Mouse (Mus musculus) midbrain, embryonic 15.5 days (tissue): ENCODE measurements at regions not wholly inside any gene's neighbourhood (a gene's known extent, or its start where the extent isn't known, plus 50 kb on each side); places are given as distances from the start of the nearest gene placed in this dataset.

Experiments used
- ATAC-seq: fragments of 200-750 bp; cut with Nextera tagmentation; replicated peaks from 2 replicates; pipeline ENCODE4 v1.8.0; 2017; ENCODE audit warnings: moderate TSS enrichment
- H3K27ac ChIP-seq: fragments of 300-500 bp; sonication (generic); 2 replicates; pipeline ENCODE4 v1.5.1; 2015; ENCODE audit warnings: mild to moderate bottlenecking, inconsistent platforms
- H3K27me3 ChIP-seq: fragments of 300-500 bp; sonication (generic); replicated peaks from 2 replicates; pipeline ENCODE4 v1.6.1; 2015; ENCODE audit warnings: inconsistent platforms
- H3K36me3 ChIP-seq: fragments of 300-500 bp; sonication (generic); replicated peaks from 2 replicates; pipeline ENCODE4 v1.6.1; 2015; ENCODE audit warnings: inconsistent platforms
- H3K4me1 ChIP-seq: fragments of 300-500 bp; sonication (generic); 2 replicates; pipeline ENCODE4 v1.6.1; 2015; ENCODE audit warnings: inconsistent platforms
- H3K4me2 ChIP-seq: fragments of 300-500 bp; sonication (generic); 2 replicates; pipeline ENCODE4 v1.6.1; 2015; ENCODE audit warnings: inconsistent platforms, mild to moderate bottlenecking, moderate library complexity
- H3K4me3 ChIP-seq: fragments of 300-500 bp; sonication (generic); 2 replicates; pipeline ENCODE4 v1.5.1; 2015; ENCODE audit warnings: mild to moderate bottlenecking, inconsistent platforms
- H3K9ac ChIP-seq: fragments of 300-500 bp; sonication (generic); 2 replicates; pipeline ENCODE4 v1.6.1; 2015; ENCODE audit warnings: mild to moderate bottlenecking, inconsistent platforms
- H3K9me3 ChIP-seq: fragments of 300-500 bp; sonication (generic); 2 replicates; pipeline ENCODE4 v1.6.1; 2016; ENCODE audit warnings: inconsistent platforms
- WGBS: fragments of 180-500 bp; shearing (Covaris S2); methylation state at CpG from one replicate; pipeline ENCODE4 v1.1.7; 2015; ENCODE audit warnings: mixed read lengths; 5-methylcytosine and 5-hydroxymethylcytosine counted together

DNA sequence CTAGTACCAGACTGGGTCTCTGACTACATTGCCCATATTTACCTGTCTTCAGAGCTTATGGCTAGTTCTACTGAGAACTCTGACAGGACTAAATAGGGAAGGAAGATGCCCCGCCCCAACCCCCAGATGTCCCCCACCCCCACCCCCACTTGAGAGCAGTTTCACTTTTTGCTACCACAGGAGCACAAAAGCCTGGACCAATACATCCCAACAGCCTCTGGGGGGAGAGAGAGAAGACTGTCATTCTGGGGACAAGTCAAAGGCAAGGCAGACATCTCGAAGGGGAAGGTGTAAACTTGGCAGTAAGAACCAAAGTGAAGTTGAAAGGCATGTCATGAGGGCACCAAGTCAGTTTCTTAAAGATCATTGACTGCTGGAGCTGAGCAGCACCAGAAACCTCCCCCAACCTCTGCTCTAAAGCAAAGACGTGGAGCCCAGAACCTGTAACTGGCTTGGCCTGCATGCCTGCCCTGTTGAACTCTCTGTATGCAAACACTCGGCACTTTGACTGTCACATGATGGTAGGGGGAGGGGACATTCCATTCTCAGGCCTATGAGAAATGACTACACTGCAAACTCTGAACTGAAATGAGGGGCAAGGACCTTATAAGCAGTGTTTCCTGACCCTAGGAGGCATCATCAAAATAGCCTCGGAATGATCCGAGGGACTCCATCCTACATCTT lies 123.3 kb downstream of the Psat1 start:
- Histone ChIP-seq H3K9me3 (no peaks in the 10 kb centered on the region), H3K4me1 (no peaks in the 10 kb centered on the region), H3K4me3 (no peak overlapping the region), H3K27me3 (no peaks in the 10 kb centered on the region), H3K36me3 (no peaks in the 10 kb centered on the region), H3K27ac (no peak overlapping the region), H3K4me2 (no peak overlapping the region), H3K9ac (no peak overlapping the region)
- WGBS = 89% methylated on average over 6 of the region's 6 CpGs
- ATAC-seq = no peak

DNA sequence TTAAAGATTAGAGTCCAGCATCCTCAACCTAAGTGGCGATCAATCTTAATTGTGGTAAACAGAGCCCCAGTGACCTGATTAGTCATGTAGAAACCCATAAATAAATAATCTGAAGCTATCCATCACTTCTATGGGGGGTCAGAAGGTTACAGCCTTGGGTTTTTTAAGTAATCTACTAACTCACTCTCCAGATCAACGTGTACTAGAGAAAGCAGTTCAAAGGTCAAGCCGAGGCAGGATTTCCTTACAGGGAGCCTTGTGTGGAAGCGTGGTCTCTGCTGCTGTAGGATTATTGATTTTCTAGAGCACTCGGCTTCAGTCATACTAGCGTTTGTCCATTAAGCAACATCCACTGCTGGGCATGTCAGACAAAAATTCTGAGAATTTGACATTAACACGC lies 127.1 kb downstream of the Psat1 start:
- Histone ChIP-seq H3K4me1 (no peaks in the 10 kb centered on the region), H3K9me3 (no peaks in the 10 kb centered on the region), H3K27me3 (0 out of 2 replicates have a peak, but pooled peaks cover 2% of the 10 kb centered on the region), H3K4me2 (no peak overlapping the region), H3K9ac (no peak overlapping the region), H3K36me3 (no peaks in the 10 kb centered on the region), H3K27ac (no peak overlapping the region), H3K4me3 (no peak overlapping the region)
- no peak for ATAC-seq
- 70% methylated on average over 7 of the region's 7 CpGs for WGBS

GRCm38 (mm10) chr19:15815166-15815565 lies 132.0 kb downstream of the Psat1 start:
- no peaks in the 10 kb centered on the region for H3K4me1 ChIP-seq
- peaks cover 9% of the 10 kb centered on the region; the same call in 1 of the 2 replicates for H3K27me3 ChIP-seq
- H3K4me3 ChIP-seq = no peak overlapping the region
- H3K4me2 ChIP-seq = no peak overlapping the region
- no peak overlapping the region for H3K27ac ChIP-seq
- no peak overlapping the region for H3K9ac ChIP-seq
- 79% methylated on average over 6 of the region's 6 CpGs for WGBS
- ATAC-seq = no peak
- H3K9me3 ChIP-seq = no peaks in the 10 kb centered on the region
- H3K36me3 ChIP-seq = no peaks in the 10 kb centered on the region

- no peaks in the 10 kb centered on the region for H3K9me3 ChIP-seq
- no peak overlapping the region for H3K4me2 ChIP-seq
- 93% methylated on average over 5 of the region's 5 CpGs for WGBS
- H3K36me3 ChIP-seq = no peaks in the 10 kb centered on the region
- ATAC-seq = no peak
- peaks cover 36% of the 10 kb centered on the region for H3K27me3 ChIP-seq
- H3K4me3 ChIP-seq = no peak overlapping the region
- no peak overlapping the region for H3K27ac ChIP-seq
- H3K9ac ChIP-seq = no peak overlapping the region
- H3K4me1 ChIP-seq = peaks cover under 1% of the 10 kb centered on the region
Measured at GRCm38 (mm10) chr19:15809008-15809407, 138.1 kb downstream of the Psat1 start.

DNA sequence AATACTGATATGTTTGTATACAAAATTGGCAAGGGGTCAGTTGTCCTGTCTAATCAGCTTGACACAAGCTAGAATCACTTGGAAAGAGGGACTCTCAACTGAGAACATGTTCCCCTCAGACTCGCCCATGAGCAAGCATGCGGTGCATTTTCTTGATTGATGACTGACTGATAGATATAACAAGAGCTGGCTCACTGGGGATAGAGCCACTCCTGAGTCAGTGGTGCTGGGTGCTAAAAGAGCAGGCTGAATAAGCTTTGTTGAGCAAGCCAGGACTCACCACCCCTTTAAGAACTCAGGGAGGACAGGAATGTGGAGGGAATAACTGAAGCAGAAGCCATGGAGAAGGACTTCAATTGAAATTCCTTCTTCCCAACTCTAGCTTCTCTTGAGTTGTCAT lies 139.5 kb downstream of the Psat1 start:
- Histone ChIP-seq H3K4me1 (peaks cover 12% of the 10 kb centered on the region), H3K9me3 (no peaks in the 10 kb centered on the region), H3K4me3 (no peak overlapping the region), H3K4me2 (no peak overlapping the region), H3K27ac (no peak overlapping the region), H3K36me3 (no peaks in the 10 kb centered on the region), H3K9ac (no peak overlapping the region), H3K27me3 (peaks cover 32% of the 10 kb centered on the region)
- ATAC-seq = no peak
- 95% methylated on average over 2 of the region's 2 CpGs for WGBS

DNA sequence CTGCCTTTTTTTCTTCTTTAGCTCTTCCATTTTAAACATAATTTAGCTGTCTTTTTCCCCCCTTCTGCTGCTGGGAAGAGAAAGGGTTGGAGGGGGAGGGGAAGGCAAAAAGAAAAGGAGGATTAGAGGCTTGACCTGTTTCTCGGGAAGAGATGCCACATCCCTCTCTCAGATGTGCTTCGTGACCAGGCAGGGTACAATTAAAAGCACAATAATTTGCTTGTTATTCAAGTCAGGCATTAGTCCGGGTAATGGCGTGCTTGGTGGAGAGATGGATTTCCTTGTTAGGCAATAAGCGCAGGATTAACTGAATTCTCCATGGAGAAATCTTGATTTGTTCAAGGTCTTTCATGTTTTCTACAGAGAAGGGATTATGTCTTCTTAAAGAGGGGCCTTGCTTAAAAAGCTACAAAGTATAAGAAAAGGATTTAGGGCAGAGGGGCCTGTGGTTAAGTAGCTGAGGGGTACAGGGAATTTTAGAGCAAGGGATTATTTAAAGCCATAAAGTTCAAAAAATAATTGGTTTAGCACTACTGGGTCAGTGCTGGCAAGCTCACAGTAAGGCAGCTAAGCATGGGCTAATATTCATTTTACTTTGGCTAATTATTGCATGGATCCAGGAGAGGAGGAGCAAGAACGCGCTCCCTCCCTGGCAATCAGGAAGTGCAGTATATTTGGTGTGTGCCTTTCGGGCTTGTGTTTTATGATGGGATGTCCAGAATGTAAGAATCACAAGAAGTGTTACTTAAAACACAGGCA lies 143.8 kb downstream of the Psat1 start:
- Histone ChIP-seq H3K27me3 (peaks cover 26% of the 10 kb centered on the region), H3K4me1 (peaks cover 29% of the 10 kb centered on the region), H3K27ac (peak overlapping the region; percentile 6), H3K9ac (no peak overlapping the region), H3K4me3 (no peak overlapping the region), H3K9me3 (no peaks in the 10 kb centered on the region), H3K36me3 (no peaks in the 10 kb centered on the region), H3K4me2 (no peak overlapping the region)
- WGBS = 15% methylated on average over 8 of the region's 8 CpGs
- ATAC-seq = peak; percentile 65

DNA sequence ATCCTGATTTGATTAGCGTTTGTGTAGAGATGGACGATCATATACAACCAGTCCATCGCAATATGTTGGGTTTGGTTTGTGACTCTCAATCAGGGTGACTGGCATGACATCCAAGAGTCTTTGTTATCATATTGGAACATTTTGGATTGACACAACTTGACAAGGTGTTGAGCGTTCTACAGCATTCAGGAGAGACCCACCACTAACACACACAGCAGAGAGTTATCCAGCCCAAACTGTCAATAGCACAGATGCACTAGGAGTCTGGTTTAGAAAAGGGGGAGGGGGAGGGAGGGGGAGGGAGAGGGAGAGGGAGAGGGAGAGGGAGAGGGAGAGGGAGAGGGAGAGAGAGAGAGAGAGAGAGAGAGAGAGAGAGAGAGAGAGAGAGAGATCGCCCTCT lies 144.5 kb downstream of the Psat1 start:
- Histone ChIP-seq H3K9ac (no peak overlapping the region), H3K27ac (no peak overlapping the region; the same call in 1 of the 2 replicates), H3K4me2 (no peak overlapping the region), H3K27me3 (peaks cover 24% of the 10 kb centered on the region), H3K4me3 (no peak overlapping the region), H3K4me1 (peaks cover 29% of the 10 kb centered on the region), H3K9me3 (no peaks in the 10 kb centered on the region), H3K36me3 (no peaks in the 10 kb centered on the region)
- ATAC-seq = no peak
- WGBS = 29% methylated on average over 5 of the region's 5 CpGs

DNA sequence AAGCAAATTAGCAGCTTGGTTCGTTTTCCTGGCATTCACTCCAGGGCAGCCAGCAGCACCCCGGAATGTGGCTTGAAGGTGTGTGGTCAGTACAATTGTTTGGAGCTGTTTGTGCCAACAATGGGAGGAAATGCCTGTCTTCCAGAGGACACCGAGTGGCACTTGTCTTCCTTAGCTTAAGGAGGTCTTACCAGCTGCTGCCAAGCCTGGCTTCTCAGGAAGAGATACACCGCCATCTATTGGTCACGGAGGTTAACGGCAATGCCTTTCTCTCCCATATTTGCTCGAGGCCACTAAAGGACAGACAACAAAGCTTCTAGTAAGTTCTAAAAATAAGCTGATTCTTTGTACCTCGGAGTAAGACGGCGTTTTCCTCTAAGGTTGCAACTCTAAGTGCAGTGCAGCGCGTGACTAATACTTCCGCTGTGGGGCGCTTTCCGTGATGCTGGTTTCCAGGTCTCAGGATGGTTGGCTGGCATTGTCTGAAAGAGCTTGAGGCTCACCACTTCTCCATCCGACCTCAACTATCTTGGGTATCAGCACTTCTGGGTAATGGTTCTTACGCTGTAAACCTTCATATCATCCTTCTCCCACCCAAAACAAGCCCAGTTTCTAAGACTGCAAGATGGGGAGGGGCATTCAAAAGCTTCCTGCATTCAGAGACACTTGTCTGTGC lies 145.2 kb downstream of the Psat1 start:
- Histone ChIP-seq H3K4me2 (peak overlapping the region; percentile 39), H3K36me3 (no peaks in the 10 kb centered on the region), H3K9me3 (no peaks in the 10 kb centered on the region), H3K9ac (0 out of 2 replicates have a peak overlapping the region, but pooled peaks have one; percentile 18), H3K27me3 (peaks cover 24% of the 10 kb centered on the region), H3K4me1 (peaks cover 29% of the 10 kb centered on the region), H3K27ac (peak overlapping the region; percentile 77), H3K4me3 (peak overlapping the region; percentile 26)
- WGBS = 3% methylated on average over 17 of the region's 17 CpGs
- ATAC-seq = peak; percentile 89

DNA sequence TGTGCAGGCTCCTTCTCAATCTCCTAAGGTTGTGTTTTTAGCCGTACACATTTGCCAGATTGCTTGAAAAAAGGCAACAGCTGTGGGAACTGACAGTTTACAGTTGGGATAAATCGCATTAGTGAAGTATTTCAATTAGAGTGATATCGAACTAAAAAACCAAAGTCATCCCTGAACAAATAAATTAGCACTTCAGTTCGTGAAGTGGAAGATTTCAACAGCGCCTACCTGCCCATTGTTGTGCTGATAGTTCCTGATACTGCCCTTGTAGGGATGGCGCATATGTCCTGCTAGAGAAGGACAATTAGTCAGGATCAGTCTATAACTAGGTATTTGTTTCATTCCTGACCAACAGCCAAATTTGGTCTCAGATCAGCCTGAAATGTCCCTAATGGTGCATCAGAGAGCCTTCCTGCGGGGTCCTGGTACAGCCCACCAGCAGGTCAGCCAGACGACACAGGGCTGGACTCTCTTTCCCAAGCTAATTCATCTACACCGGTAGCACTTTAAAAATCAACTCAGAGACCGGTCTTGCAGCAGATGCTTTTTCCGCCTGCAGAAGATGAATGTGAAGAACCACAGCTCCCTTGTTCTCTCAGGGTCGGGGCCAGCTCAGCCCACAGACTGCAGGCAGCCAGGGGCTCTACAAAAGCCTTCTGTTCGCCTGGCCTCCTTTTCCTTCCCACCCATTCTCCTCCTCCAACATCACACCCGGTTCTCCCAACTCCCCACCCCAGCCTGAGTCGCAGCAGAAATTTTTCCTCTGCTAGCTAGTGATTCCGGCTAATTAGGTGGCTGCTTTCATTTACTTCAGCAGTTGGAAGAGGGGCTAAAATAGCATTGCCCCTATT lies 146.1 kb downstream of the Psat1 start:
- H3K36me3 ChIP-seq = no peaks in the 10 kb centered on the region
- peaks cover 29% of the 10 kb centered on the region for H3K4me1 ChIP-seq
- 14% methylated on average over 16 of the region's 16 CpGs for WGBS
- peaks cover 22% of the 10 kb centered on the region for H3K27me3 ChIP-seq
- peak overlapping the region; percentile 18; the same call in 1 of the 2 replicates for H3K9ac ChIP-seq
- H3K4me3 ChIP-seq = peak overlapping the region; percentile 26
- ATAC-seq = peak; percentile 79
- no peaks in the 10 kb centered on the region for H3K9me3 ChIP-seq
- peak overlapping the region; percentile 77 for H3K27ac ChIP-seq
- peak overlapping the region; percentile 39 for H3K4me2 ChIP-seq

DNA sequence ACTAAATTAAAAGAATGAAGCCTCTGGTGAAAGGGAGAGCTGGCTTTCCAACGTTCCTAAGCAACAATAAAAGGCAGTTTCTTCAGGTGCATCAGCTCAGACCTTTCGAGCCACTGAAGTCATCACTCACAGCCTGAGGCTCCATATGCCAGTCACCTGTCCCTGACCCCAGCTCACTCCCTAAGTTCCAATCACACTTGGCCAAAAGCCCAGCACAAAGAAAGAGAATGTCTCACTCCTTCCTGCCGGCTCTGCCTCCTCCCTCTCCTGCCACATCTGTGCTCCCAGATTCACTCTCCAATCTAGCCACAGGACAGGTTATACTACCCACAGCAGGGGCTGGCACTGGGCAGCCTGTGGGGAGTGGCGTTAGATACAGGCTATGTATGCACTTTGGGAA lies 150.7 kb downstream of the Psat1 start:
- H3K9me3 ChIP-seq = no peaks in the 10 kb centered on the region
- 58% methylated on average over 4 of the region's 4 CpGs for WGBS

GRCm38 (mm10) chr19:15791942-15792341 lies 155.2 kb downstream of the Psat1 start:
- ATAC-seq = peak; percentile 55
- Histone ChIP-seq H3K27me3 (0 out of 2 replicates have a peak, but pooled peaks cover 2% of the 10 kb centered on the region), H3K4me2 (peak overlapping the region; percentile 47; the same call in 1 of the 2 replicates), H3K9ac (no peak overlapping the region), H3K4me3 (no peak overlapping the region), H3K9me3 (no peaks in the 10 kb centered on the region), H3K4me1 (peaks cover 22% of the 10 kb centered on the region), H3K27ac (peak overlapping the region; percentile 41), H3K36me3 (no peaks in the 10 kb centered on the region)
- 48% methylated on average over 4 of the region's 4 CpGs for WGBS

More for the DNA sequence above, 150.7 kb downstream of the Psat1 start:
- Histone ChIP-seq H3K27me3 (peaks cover 17% of the 10 kb centered on the region), H3K9ac (no peak overlapping the region), H3K36me3 (no peaks in the 10 kb centered on the region), H3K27ac (no peak overlapping the region), H3K4me1 (peaks cover 21% of the 10 kb centered on the region), H3K4me3 (no peak overlapping the region), H3K4me2 (no peak overlapping the region)
- no peak for ATAC-seq
